ENCODE assay signal across 8 mouse cellular contexts in genomic region chr7:126776598-126777057, GRCm38 (mm10). TPM values are rescaled to one million over a fixed set of nuclear protein-coding genes. Genes with fewer than 3 reads are reported as not detected.
DNase-seq lines count a peak whose midpoint lies in the region; ATAC-seq and TF ChIP-seq lines count a peak whose summit lies in the region.

Gene Ypel3 (plus strand): TSS chr7:126776955.

- H3K36me3 ChIP-seq in embryonic facial prominence, embryonic 13.5 days = peaks cover 10% of the 10 kb centered on the region
- no peaks in the 10 kb centered on the region; the same call in 1 of the 2 replicates for H3K36me3 ChIP-seq in kidney, adult 2 months (ENCODE audit: control insufficient read depth, insufficient read depth, low read length)
- H3K36me3 ChIP-seq in limb, embryonic 13.5 days = peaks cover 25% of the 10 kb centered on the region
- H3K36me3 ChIP-seq in midbrain, embryonic 15.5 days (replicated peaks) = no peaks in the 10 kb centered on the region

- peak; percentile 88 for ATAC-seq in embryonic facial prominence, embryonic 13.5 days (ENCODE audit: insufficient number of reproducible peaks, insufficient read depth, low FRiP score, low TSS enrichment, low read depth)
- ATAC-seq in limb, embryonic 13.5 days (ENCODE audit: low FRiP score, low read depth) = peak; percentile 91
- peak; percentile 89 for ATAC-seq in midbrain, embryonic 15.5 days (replicated peaks)

- H3K4me3 ChIP-seq in embryonic facial prominence, embryonic 13.5 days = peak within 1 kb of the TSS; percentile 80
- H3K4me3 ChIP-seq in kidney, adult 2 months (ENCODE audit: insufficient read depth, low read depth, low read length) = peak within 1 kb of the TSS; percentile 68
- H3K4me3 ChIP-seq in limb, embryonic 13.5 days = peak within 1 kb of the TSS; percentile 81
- peak within 1 kb of the TSS; percentile 90 for H3K4me3 ChIP-seq in midbrain, embryonic 15.5 days

- peak; percentile 56 for TF ChIP-seq POLR2A in kidney, adult 2 months (IDR thresholded peaks at IDR 0.05; ENCODE audit: low read depth, low read length)

- TF ChIP-seq CTCF in kidney, adult 2 months (conservative IDR thresholded peaks at IDR 0.05; ENCODE audit: insufficient read depth, insufficient read length, low read depth, low read length) = no peak

- DNase-seq in 416B (ENCODE audit: low read depth) = peak; percentile 93
- DNase-seq in adrenal gland, postnatal 4 days (ENCODE audit: low spot score in 2 of 2) = peak; percentile 89 to 90
- peak; percentile 93 to 98 for DNase-seq in heart, adult 18-20 months
- DNase-seq in kidney, adult 2 months = peak; percentile 98
- peak; percentile 89 to 97 for DNase-seq in spleen, postnatal 10 days (ENCODE audit: low spot score in 2 of 2)

- H3K9me3 ChIP-seq in embryonic facial prominence, embryonic 13.5 days = no peaks in the 10 kb centered on the region
- H3K9me3 ChIP-seq in limb, embryonic 13.5 days = no peaks in the 10 kb centered on the region
- H3K9me3 ChIP-seq in midbrain, embryonic 15.5 days = no peaks in the 10 kb centered on the region

- peak within 1 kb of the TSS; percentile 90 for H3K9ac ChIP-seq in embryonic facial prominence, embryonic 13.5 days
- H3K9ac ChIP-seq in limb, embryonic 13.5 days = peak within 1 kb of the TSS; percentile 90
- H3K9ac ChIP-seq in midbrain, embryonic 15.5 days = peak within 1 kb of the TSS; percentile 95

- H3K4me1 ChIP-seq in embryonic facial prominence, embryonic 13.5 days = peaks cover 46% of the 10 kb centered on the region
- peaks cover 22% of the 10 kb centered on the region; the same call in 1 of the 2 replicates for H3K4me1 ChIP-seq in kidney, adult 2 months (ENCODE audit: control insufficient read depth, insufficient read depth, low read length)
- peaks cover 44% of the 10 kb centered on the region for H3K4me1 ChIP-seq in limb, embryonic 13.5 days
- peaks cover 55% of the 10 kb centered on the region for H3K4me1 ChIP-seq in midbrain, embryonic 15.5 days

- under 1% methylated on average over 37 of the region's 37 CpGs for WGBS in embryonic facial prominence, embryonic 13.5 days
- WGBS in kidney, adult 2 months = under 1% methylated on average over 29 of the region's 37 CpGs
- WGBS in limb, embryonic 13.5 days = under 1% methylated on average over 35 of the region's 37 CpGs
- under 1% methylated on average over 34 of the region's 37 CpGs for WGBS in midbrain, embryonic 15.5 days

- no peaks in the 10 kb centered on the region for H3K27me3 ChIP-seq in embryonic facial prominence, embryonic 13.5 days
- no peaks in the 10 kb centered on the region for H3K27me3 ChIP-seq in kidney, adult 2 months (replicated peaks; ENCODE audit: control insufficient read depth, insufficient read depth, low read length)
- H3K27me3 ChIP-seq in limb, embryonic 13.5 days = no peaks in the 10 kb centered on the region
- H3K27me3 ChIP-seq in midbrain, embryonic 15.5 days (replicated peaks) = no peaks in the 10 kb centered on the region

- H3K27ac ChIP-seq in embryonic facial prominence, embryonic 13.5 days = peak within 1 kb of the TSS; percentile 86
- peak within 1 kb of the TSS; percentile 95 for H3K27ac ChIP-seq in kidney, adult 2 months (ENCODE audit: insufficient read depth, low read depth, low read length)
- peak within 1 kb of the TSS; percentile 86 for H3K27ac ChIP-seq in limb, embryonic 13.5 days
- H3K27ac ChIP-seq in midbrain, embryonic 15.5 days = peak within 1 kb of the TSS; percentile 91

- peak within 1 kb of the TSS; percentile 92 for H3K4me2 ChIP-seq in embryonic facial prominence, embryonic 13.5 days
- H3K4me2 ChIP-seq in limb, embryonic 13.5 days (replicated peaks) = peak within 1 kb of the TSS; percentile 94
- H3K4me2 ChIP-seq in midbrain, embryonic 15.5 days = peak within 1 kb of the TSS; percentile 91

RNA-seq across cellular contexts. Expression of gene Ypel3, which starts in this region (rescaled TPM):
- 100 to 1,000 TPM; 112 to 122 TPM for total RNA-seq in adrenal gland, postnatal 4 days (2021)
- 104 and 112 TPM in 2 replicates for polyA plus RNA-seq in embryonic facial prominence, embryonic 13.5 days (2015; fragmentation: Nextera tagmentation; extraction: Ambion mirVana)
- total RNA-seq in heart, adult 18-20 months (2021) = 10 to 100 TPM; 43.4 to 73.3 TPM
- 290 and 371 TPM in 2 replicates for polyA plus RNA-seq in kidney, adult 2 months (2012; rRNA removed)
- polyA plus RNA-seq in limb, embryonic 13.5 days (2015; fragmentation: Nextera tagmentation; extraction: Ambion mirVana) = 114 and 121 TPM in 2 replicates
- 201 and 224 TPM in 2 replicates for polyA plus RNA-seq in midbrain, embryonic 15.5 days (2015; fragmentation: Nextera tagmentation; extraction: Ambion mirVana)

Comparison
In these comparisons a context has a peak if more than half of its experiments do, and no peak if none do; other contexts are left out.
1. Peak in every context shown above with its lines: DNase-seq, ATAC-seq, H3K4me3 ChIP-seq and H3K27ac ChIP-seq.